Mouse (Mus musculus): ENCODE measurements around the gene Serpina3m. TPM values are rescaled to one million over a fixed set of nuclear protein-coding genes. Genes with fewer than 3 reads are reported as not detected.

Serpina3m gene
- not detected for polyA plus RNA-seq (2017; shearing (Covaris generic))

GRCm38 (mm10) chr12:104338226-104338625, at the start of gene Serpina3m, which contains the start of gene Serpina3k:
TSS of gene Serpina3m (plus strand) at chr12:104338486.
TSS of gene Serpina3k (plus strand) at chr12:104338486.

GRCm38 (mm10) chr12:104314253-104314652, 24.0 kb upstream of the Serpina3m start, which contains the start of gene Serpina3j:
TSS of gene Serpina3j (plus strand) at chr12:104314553.

GRCm38 (mm10) chr12:104406454-104406885, 68.2 kb downstream of the Serpina3m start, which contains the start of gene Serpina3n:
TSS of gene Serpina3n (plus strand) at chr12:104406729.

Other genes with a start within 250 kb of the Serpina3m start
- gene Serpina5, start 237.4 kb upstream of the Serpina3m start, polyA plus RNA-seq (2017; shearing (Covaris generic)), result not detected
- gene Serpina3a, start 225.8 kb upstream of the Serpina3m start, polyA plus RNA-seq (2017; shearing (Covaris generic)), result not detected
- not detected for gene Serpina3b, start 210.5 kb upstream of the Serpina3m start, polyA plus RNA-seq (2017; shearing (Covaris generic))
- gene Serpina3c, start 184.6 kb upstream of the Serpina3m start, polyA plus RNA-seq (2017; shearing (Covaris generic)), result not detected
- 13.8 TPM for gene Serpina3f, start 123.9 kb upstream of the Serpina3m start, polyA plus RNA-seq (2017; shearing (Covaris generic))
- gene Serpina3g, start 102.2 kb upstream of the Serpina3m start, polyA plus RNA-seq (2017; shearing (Covaris generic)), result 383 TPM
- not detected for gene Serpina3i, start 75.4 kb upstream of the Serpina3m start, polyA plus RNA-seq (2017; shearing (Covaris generic))
- not detected for gene Serpina3j, start 23.9 kb upstream of the Serpina3m start, polyA plus RNA-seq (2017; shearing (Covaris generic))
- not detected for gene Serpina3k, start within 50 bp of the Serpina3m start, polyA plus RNA-seq (2017; shearing (Covaris generic))
- not detected for gene Serpina3n, start 68.2 kb downstream of the Serpina3m start, polyA plus RNA-seq (2017; shearing (Covaris generic))
- not detected for gene Gsc, start 134.8 kb downstream of the Serpina3m start, polyA plus RNA-seq (2017; shearing (Covaris generic))

Measured in inflammation-experienced regulatory T-cells, adult 16 weeks (primary cell).